Mouse (Mus musculus): ENCODE measurements at regions not wholly inside any gene's neighbourhood (a gene's known extent, or its start where the extent isn't known, plus 50 kb on each side); places are given as distances from the start of the nearest gene placed in this dataset.
A peak's percentile ranks its signal among the peaks of the same experiment; 100 is the strongest.

DNA sequence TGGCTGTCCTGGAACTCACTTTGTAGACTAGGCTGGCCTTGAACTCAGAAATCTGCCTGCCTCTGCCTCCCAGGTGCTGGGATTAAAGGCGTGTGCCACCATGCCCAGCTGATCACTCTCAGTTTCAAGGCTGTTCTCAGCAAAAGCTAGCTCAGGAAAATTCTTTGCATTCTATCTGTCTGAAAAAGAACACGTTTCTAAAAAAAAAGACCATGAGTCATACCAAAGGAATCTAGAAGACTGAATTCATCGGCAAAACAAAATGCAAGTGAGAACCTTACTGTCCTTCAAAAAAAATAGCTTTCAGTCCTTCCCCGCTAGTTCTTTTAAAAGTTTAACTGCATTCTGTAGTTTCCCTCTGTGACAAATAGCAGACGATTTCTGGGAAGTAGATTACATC lies 596.3 kb upstream of the Syt1 start:
- peak; percentile 24 for DNase-seq

DNA sequence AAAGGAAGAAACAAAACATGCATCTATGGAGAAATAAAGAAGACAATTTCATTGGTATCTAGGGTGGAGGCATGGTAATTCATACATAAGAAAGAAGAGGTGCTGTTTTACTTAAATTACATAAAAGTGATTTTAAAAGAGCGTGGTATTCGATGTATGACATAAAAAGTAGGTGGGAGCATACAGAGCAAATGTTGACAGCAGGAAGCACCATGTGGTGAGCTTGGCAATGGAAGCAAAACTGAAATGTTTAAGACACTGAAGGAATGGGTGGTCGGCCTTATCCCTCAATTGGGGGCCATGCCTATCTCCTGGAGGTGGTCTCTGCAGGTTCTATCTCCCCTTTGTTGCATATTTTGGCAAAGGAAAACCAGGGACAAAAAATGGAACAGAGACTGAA lies 592.5 kb upstream of the Syt1 start:
- DNase-seq, result no peak

DNA sequence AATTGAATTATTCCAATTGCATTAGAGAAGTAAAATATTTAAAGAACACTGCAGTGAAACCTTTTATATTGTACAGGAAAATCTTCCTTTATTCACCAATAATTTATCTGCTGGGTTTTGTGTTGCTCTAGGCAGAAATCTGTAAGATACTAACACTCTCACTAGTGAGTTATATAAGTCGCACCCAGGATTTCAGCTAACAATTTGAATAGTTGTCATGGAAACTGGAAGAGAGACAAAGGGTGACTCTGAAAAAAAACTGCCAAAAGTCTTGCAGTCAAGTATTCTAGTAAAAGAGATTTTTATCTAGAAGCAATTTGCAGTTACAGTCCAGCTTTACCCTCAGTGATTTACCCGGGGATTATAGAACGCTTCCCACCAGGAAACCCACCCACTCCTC lies 587.8 kb upstream of the Syt1 start:
- DNase-seq, result peak; percentile 22

- no peak for DNase-seq
These were observed 562.4 kb upstream of the Syt1 start for GRCm38 (mm10) chr10:109573200-109573599.

GRCm38 (mm10) chr10:109569798-109570197 lies 559.0 kb upstream of the Syt1 start:
- DNase-seq, result no peak

GRCm38 (mm10) chr10:109566675-109567074 lies 555.9 kb upstream of the Syt1 start:
- DNase-seq, result no peak

DNA sequence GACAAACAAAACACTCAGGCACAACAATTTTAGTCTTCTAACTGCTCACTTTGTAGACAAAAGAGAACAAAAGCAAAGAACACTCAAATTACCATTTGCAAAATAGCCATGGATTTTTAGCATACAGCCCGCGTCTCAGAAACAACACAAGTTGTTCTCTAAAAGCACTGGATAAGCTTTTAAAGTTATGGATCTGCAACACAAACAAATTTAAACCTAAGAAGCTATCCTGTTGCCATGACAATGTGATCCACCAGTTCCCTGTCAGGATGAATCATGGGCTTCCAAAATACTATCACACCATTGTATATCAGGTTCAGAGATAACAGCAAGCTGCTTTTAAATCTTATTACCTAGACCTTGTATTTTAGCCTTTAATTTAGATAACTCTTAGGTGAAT lies 550.9 kb upstream of the Syt1 start:
- no peak for DNase-seq

DNA sequence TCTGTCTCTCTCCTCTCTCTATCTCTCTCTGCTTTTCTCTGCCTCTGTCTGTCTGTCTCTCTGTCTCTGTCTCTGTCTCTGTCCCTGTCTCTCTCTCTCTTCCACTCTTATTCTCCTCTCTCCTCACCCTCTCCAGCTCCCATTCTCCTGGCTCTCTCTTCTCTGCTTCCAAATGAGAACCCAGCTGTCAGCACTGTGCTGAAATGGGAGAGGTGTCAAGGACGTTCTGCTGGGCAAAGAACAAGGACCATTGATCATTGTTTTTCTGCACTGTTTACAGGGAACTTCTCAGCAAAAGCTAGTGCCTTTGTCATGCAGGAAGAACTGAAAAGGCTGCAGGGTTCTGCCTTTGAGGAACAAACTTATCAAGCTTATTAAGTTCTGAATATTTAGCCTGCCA lies 550.3 kb upstream of the Syt1 start:
- DNase-seq, result no peak

DNA sequence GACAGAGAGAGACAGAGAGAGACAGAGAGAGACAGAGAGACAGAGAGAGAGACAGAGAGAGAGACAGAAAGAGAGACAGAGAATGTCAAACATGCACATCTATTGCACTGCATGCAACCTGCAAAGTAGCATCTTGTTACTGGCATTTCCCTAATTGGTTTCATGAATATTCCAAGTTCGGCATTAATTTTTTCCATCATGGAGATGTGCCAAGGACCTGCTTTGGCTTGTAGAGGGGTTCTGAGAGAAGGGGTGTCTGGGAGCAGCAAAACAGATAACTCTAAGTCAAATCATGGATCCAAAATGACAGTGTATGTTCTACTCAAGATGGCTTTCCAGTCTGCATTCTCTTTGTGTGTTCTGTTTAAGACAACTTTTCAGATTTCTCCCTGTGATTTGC lies 532.5 kb upstream of the Syt1 start:
- no peak for DNase-seq

- DNase-seq, result no peak
These were observed 529.4 kb upstream of the Syt1 start for GRCm38 (mm10) chr10:109540229-109540628.

DNA sequence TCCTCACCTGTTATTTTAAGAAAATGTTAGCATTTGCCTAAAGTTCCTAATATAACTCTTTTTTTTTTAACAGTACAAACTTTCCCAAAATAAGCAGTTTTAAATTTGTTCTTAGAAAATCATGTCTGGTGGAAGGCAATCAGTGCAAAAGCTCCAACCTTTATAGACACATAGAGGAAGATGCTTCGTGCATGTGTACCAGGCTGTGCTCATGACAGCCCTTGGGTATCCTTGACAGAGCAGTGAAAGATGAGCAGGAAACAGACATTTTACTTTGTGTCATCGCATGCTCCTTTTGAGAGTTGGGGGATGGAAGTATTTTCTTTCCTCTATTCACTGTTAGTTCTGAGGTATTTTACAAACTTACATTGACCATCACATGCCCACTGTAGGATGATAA lies 517.3 kb upstream of the Syt1 start:
- DNase-seq, result no peak

GRCm38 (mm10) chr10:109521681-109522080 lies 510.9 kb upstream of the Syt1 start:
- no peak for DNase-seq

GRCm38 (mm10) chr10:109517664-109518063 lies 506.9 kb upstream of the Syt1 start:
- DNase-seq, result no peak

GRCm38 (mm10) chr10:109515225-109515624 lies 504.4 kb upstream of the Syt1 start:
- DNase-seq, result no peak

DNA sequence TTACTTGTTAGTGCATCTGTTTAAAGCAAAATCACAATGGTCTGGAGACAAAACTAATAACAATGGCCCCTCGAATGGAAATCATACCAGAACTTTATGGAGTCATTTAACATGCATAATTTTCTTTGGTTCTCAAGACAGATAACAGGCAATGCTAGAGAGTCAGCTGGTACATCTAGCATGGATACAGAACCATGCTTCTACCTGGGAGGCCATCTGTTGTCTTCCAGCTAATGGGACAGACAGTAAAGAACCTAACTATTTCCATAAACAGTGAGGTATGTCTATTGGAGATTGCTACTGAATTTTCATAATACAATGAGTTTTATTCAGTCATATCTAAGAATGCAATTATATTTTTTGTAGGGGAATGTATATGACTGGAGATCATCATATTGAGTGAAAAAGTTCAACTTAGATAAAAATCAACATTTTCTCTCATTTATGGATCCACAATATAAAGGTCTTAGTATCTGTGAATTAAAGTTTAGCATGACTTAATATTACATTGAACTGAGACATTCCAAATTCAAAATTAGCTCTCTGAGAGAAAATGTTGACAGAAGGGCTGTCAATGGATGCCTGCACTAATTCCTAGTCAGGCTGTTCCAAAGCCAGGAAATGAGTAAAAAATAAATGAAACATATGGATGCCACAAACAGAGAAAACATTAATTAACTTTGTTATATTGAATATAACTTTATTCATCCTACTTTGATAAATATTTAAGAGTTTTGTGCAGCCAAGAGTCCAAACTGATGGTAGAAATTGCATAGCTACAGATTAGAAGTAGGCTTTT lies 500.3 kb upstream of the Syt1 start:
- DNase-seq, result no peak

DNA sequence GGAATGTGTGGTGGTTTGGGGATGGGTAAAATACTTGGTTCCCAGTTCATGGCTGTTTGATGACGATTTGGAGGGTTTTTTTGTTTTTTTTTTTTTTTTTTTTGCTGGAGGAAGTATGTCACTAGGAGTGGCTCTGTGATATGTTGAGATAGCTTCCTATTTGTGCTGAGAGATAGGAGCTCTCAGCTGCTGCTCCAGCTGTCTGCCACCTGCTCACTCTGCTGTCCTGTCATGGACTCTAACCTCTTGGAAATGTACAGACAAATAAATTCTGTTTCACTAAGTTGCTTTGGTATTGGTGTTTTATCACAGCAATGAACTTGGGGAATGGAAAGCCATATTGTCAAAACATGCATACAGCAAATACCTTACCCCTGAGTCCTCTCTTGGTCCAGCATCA lies 497.8 kb upstream of the Syt1 start:
- DNase-seq, result no peak

- DNase-seq, result no peak
These were observed 496.4 kb upstream of the Syt1 start for GRCm38 (mm10) chr10:109507228-109507627.

DNA sequence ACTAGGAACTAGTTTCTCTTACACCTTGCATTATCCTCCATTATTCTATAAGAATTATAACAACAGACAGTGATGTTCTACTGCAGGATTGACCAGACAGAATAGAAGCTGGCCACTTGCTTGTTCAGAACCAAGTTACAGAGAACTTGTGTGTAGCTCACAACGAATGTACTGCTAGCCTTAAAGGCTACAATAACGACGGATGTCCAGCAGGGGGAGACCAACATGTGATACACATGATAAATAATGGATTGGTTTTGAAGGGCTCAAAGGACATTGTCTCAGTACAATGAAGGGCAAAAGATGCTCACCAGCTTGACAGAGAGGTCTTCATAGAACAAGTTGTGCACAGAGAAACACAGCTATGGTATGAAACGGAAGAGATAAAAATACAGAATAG lies 493.9 kb upstream of the Syt1 start:
- DNase-seq, result no peak

GRCm38 (mm10) chr10:109500861-109501260 lies 490.1 kb upstream of the Syt1 start:
- no peak for DNase-seq

DNA sequence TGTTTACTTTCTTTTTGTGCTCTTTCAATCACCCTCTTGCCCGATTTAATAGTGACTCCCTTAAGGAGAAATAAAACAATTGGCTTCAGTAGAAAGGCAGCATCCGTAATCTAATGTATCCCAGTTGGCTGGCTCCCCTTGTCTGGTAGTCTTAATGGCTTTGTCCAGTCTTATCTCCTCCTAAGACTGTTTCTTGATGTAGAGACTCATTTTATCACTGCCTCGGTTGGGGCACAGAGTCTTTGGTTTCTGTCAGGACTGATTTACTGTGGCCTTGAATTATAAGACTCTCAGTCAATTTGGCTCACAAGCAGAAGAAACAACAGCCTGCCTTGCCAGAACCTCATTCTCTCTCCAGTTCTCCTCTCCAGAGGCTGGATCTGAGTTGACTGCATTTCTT lies 487.5 kb upstream of the Syt1 start:
- no peak for DNase-seq

DNA sequence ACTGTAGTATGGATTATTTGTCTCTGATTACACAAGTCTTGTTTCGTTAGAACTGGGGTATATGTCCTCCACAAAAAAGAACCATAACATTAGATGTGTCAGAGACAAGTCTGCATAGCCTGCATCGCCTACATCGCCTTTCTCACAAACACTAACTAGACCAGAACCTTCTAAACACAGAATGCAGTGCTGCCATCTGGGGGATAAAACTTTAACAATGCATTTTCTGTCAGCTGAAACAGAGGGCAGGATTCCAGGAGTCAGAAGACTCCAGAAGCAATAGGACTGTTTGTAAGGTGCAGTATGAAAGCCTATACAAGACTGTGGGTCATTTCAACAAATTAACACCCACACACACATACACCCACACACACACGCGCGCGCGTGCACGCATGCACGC lies 485.4 kb upstream of the Syt1 start:
- peak; percentile 76 for DNase-seq

- peak; percentile 16 for DNase-seq
These were observed 480.0 kb upstream of the Syt1 start for GRCm38 (mm10) chr10:109490765-109491164.

DNA sequence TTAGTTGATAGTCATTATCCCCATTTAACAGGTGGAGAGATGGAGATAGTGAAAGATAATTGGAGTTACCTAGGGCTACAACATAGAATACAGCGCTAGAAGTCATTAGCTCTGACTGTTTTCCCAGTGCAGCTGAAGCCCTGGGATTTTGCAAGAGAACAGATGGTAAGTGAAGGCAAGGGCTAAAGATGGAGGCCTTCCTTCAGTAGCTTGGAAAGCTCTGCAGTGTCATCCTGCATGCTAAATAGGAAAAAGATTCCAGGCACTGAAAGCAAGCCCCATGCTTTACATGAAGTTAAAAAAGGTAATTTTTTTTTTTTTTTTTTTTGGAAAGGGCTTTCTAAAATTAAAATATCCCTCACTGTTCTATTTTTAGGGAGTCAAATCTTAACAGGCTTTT lies 477.2 kb upstream of the Syt1 start:
- DNase-seq, result peak; percentile 23

GRCm38 (mm10) chr10:109486917-109487604 lies 476.3 kb upstream of the Syt1 start:
- no peak for DNase-seq

GRCm38 (mm10) chr10:109480551-109480950 lies 469.8 kb upstream of the Syt1 start:
- no peak for DNase-seq
